Mouse (Mus musculus): ENCODE data around the gene Ephb6.

Ephb6 gene

DNA sequence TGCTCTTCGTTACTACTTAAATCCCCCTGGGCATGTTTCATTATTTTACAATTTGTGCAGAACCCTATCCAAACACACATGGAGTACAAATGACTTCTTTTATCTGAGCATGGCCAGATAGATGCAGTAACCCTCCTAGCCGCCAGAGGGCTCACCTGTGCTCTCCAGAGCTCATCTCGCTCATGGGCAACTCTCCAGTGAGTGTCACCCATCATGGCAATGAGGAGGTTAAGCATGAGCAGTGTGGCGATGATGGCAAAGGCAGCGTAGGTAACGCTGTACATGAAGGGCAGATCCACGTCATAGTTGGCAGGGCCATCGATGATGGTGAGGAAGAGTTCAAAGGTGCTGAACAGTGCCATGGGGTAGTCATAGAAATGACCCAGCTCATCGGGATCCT is 17.4 kb downstream of the Ephb6 start:
- DNase-seq (ENCODE audit: low read depth, low spot score), result peak; percentile 56

DNA sequence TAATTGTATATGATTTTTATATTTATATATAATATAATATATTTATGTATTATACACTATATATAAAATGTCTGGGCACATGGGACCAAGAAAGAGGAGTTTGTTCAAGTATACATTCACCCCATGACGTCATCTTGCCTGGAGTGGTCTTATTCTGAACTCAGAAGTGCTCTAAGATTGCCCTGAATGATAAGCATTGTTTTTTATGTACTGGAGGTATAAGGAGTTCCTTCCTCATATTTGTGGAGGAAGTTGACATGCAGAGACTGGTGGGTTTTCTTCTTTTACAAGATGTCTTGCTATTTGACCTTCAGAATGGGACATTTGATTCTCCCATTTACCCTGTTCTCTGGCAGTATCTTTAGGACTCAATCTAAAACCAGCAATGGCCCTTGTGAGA is 22.9 kb downstream of the Ephb6 start:
- no peak for DNase-seq (ENCODE audit: low read depth, low spot score)

GRCm38 (mm10) chr6:41630791-41631190 is 25.5 kb downstream of the Ephb6 start:
- no peak for DNase-seq (ENCODE audit: low read depth, low spot score)

GRCm38 (mm10) chr6:41631549-41631948 is 26.3 kb downstream of the Ephb6 start:
- peak; percentile 72 for DNase-seq (ENCODE audit: low read depth, low spot score)

DNA sequence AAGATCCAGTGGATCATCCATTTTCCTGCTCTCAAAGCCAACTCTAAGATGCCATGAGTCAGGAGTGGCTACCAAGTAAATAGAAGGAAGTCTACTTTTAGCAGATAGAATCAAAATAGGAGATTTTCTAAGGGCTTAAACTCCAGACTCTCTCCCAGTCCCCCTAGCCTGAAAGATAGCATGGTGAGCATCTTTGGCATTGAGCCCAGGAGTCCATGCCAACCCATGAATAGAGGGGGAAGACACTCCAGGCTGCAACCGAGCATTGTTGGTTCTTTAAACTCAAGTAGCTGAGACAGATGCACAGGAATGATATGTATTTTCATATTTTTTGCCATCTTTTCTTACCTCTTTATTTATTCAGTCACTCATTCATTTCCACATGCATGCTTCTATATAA is 29.9 kb downstream of the Ephb6 start:
- peak; percentile 39 for DNase-seq (ENCODE audit: low read depth, low spot score)

GRCm38 (mm10) chr6:41636178-41636577 is 30.9 kb downstream of the Ephb6 start, which contains the start of gene Trpv6:
Gene Trpv6 (minus strand): TSS chr6:41636405.
- DNase-seq (ENCODE audit: low read depth, low spot score), result no peak

DNA sequence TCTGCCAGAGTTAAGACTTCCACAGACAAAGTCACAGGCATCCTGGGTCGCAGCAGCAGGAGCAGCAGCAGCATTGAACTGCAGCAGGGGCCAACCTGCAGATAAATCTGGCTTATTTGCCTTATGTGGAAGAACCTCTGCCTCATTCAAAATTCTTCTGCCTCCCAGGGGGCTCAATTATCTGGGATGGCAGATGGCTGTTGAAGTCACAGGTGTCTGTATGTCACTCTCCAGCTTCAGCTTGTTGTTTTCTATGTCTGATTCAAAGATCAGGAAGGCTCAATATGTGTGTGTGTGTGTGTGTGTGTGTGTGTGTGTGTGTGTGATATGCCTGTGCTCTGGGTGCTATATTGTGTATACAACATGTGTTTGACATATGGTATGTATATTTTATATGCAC is 32.1 kb downstream of the Ephb6 start:
- no peak for DNase-seq (ENCODE audit: low read depth, low spot score)

DNA sequence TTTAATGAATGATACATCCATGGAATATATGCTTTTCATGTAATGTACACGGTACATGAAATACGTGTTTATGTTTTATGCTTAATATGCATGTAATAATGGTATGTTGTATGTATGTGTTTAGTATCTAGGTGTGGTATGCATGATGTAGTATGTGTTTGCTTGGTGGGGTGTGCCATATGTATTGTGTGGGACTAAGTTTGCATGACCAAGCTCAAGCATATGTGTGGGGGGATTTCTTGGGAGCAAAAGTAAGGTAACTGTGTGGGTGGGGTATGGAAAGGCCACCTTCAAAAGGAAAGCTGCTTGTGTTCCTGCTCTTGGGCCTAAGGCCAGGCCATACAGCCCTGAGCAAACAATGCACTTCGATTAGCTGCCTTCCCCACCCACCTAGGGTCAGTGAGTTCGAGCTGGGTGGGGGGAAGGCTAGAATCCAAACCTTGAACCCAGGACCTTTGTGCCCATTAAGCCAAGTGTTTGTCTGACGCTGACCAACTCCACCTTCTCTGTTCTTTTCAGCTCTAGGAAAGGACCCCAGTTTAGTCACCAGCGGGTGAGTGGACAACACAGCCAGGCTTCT is 32.7 kb downstream of the Ephb6 start:
- no peak for DNase-seq (ENCODE audit: low read depth, low spot score)

DNA sequence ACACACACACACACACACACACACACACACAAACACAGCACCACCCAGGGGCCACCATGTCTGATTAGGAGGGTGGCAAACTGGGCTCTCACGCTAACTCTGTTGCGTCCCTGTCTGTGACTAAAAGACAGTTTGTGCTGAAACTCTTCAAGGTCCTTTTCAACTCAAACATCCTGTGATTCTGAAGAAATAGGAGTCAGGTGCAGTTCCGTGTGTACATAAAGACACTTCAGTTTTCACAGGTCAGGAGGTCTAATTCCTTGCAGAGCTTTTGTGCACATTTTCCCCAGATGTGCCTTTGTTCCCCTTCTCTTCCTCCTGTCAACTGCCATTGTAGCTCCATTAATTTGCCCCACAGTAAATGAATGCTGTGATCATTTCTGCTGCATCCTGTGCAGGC is 35.2 kb downstream of the Ephb6 start:
- DNase-seq (ENCODE audit: low read depth, low spot score), result no peak

DNA sequence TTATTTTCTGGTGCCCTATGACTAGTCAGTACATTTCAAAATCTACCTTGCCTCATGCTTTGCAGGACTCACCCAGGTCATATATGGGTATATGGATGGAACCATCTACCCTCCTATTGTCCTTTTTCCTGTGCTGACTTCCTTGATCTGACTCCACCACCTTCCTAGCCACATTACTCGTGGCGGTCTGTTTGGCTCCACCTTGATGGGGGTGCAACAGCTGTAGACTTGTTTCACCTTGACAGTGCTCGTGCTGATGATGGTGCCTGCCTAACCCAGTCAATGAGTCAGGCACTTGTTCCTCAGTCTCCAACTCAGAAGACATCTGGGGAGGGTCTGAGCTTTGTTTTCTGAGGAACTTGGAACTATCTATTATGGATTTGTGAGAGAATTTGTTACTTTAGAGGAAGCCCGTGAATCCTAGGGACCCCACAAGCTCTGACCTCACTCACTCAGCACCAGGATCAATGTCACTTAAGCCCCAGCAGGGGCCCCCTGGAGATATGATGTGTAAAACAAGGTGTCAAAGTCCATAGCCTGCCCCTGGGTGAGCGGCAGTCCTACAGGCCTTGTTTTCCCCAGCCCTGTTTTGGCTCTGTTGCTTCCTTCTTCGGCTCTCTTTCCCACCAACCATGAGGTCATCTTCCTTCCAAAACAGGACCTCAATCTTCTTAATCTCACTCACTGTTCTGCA is 36.0 kb downstream of the Ephb6 start:
- DNase-seq (ENCODE audit: low read depth, low spot score), result no peak

- DNase-seq (ENCODE audit: low read depth, low spot score), result no peak
These were observed 37.5 kb downstream of the Ephb6 start for GRCm38 (mm10) chr6:41642765-41643164.

DNA sequence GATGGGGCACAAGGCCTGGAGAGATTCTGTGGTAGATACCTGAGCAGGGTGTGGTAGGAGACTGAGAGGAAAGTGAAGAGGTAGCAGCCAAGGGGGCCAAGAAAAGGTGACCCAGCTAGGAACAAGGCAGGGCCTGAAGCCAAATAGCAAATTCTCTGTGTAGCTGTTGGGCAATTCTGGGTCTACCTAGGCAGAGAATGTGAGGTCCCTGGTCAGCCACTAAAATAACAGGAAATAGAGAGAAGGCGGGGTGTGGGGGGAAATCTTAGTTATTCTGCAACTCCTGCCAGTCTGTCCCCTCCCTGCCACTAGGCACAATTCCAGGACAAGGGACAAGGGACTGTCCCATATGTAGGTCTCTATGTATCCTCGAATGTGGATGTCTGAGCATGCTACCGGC is 37.9 kb downstream of the Ephb6 start:
- DNase-seq (ENCODE audit: low read depth, low spot score), result no peak

GRCm38 (mm10) chr6:41646220-41646619 is 40.9 kb downstream of the Ephb6 start:
- no peak for DNase-seq (ENCODE audit: low read depth, low spot score)

GRCm38 (mm10) chr6:41646672-41647071 is 41.4 kb downstream of the Ephb6 start:
- DNase-seq (ENCODE audit: low read depth, low spot score), result peak; percentile 60

- DNase-seq (ENCODE audit: low read depth, low spot score), result no peak
These were observed 47.9 kb downstream of the Ephb6 start for GRCm38 (mm10) chr6:41653173-41653572.

GRCm38 (mm10) chr6:41654648-41655047 is 49.4 kb downstream of the Ephb6 start:
- no peak for DNase-seq (ENCODE audit: low read depth, low spot score)

- DNase-seq (ENCODE audit: low read depth, low spot score), result no peak
These were observed 53.2 kb downstream of the Ephb6 start for GRCm38 (mm10) chr6:41658487-41658886.

DNA sequence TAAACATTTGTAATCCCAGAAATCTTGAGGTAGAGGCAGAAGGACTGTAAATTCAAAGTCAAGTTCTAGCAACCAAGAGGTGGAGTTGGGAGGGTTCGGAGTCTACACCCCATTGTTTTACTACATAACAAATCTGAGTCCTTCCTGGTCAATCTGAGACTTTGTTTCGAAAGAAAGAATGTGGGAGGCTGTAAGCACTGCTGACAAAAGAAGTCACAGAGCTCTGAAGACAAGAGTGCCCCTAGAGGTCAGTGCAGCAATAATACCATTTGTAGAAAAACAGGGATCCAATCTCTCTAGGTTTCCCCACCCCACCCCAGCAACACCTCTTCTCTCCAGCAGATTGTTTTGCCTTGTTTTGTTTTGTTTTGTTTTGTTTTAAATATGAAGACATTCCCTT is 57.0 kb downstream of the Ephb6 start:
- DNase-seq (ENCODE audit: low read depth, low spot score), result peak; percentile 8
